Mouse (Mus musculus) spleen, adult 18-20 months (tissue): ENCODE measurements around the gene Olfr1371.

Experiments
- DNase-seq, 2 experiments: peaks; one replicate each; pipeline ENCODE4 v3.0.0; 2022; ENCODE audit warnings: mixed read lengths in 2 of 2

Gene Olfr1371

GRCm38 (mm10) chr11:52213887-52214286 is at the start of gene Olfr1371:
Olfr1371 (minus strand) TSS chr11:52213987.
- no peak for DNase-seq

DNA sequence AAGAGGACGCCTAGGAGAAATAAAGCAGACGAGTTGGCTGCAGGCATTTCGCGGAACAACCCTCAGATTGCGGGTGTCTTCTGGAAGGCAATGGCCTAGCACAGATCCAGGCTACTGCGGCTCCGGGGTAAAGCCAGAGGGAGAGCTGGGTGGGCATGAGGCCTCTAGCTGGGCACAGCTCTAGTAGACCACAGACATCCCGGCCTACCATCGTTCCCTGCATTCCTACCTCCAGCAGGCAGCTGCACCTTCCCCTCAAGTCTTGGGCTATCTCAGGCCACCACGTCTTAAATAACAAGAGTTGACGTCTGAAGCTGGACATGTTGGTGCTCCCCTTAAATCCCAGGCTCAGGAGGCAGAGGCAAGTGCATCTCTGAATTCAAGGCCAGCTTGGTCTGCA is 48.6 kb upstream of the Olfr1371 start:
- DNase-seq: peak in 1 of 2 experiments; percentile 3

DNA sequence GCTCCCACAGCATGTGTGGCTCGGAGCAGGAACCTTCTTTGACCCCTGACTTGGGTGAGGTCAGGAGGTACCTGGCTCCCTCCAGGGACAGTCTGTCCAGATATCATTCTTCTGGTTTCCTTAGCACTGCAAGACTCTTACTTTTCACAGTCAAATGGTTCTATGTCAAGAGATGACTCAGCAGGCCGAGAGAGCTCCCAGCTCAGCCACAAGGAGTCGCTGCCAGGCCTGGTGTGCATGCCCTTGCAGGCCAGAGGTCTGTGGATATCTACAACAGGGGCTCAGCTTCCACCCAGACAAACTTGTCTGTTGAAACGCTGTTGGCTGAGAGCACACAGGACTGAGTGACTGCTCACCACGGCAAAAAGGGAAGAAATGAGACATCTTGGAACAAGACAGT is 48.1 kb upstream of the Olfr1371 start:
- peak in 1 of 2 experiments; percentile 28 for DNase-seq

- DNase-seq: no peak
Observed at GRCm38 (mm10) chr11:52260878-52261277, 47.1 kb upstream of the Olfr1371 start.

DNA sequence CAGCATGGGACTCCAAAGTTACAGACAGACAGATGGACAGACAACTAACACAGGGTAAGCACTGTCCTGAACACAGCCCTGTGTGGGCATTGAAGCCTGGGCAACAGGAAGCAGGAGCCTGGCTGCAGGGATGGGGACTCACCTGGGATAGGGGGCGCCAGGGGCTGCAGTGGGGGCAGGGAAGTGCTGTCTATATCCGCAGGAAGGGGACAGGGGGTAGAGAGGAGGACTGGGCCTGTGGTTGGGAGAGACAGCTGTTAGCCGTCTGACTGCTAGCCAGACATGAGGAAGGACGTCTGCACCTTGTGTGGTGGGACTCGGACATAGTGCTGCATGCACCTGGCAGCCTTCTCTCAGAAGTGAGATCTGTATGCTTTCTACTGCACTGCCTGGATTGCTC is 44.9 kb upstream of the Olfr1371 start:
- DNase-seq: no peak

DNA sequence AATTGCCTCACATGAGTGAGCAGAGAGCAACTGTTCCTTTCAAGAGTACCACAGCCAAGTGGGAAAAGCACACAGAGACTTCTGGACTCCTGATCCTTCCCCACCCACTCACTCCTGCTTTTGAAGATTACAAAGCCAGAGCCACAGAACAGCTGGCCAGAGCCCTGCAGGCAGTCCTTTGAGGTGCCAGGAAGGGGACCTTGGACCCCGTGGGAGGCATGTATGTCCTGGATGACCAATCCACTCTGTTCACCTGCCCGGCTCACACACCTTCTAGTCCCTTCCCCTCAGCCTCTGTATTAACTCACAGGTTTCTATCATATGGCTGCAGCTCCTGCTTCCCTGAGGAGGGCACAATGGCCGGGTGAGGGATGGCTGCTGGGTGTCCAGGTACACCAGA is 43.6 kb upstream of the Olfr1371 start:
- no peak for DNase-seq

DNA sequence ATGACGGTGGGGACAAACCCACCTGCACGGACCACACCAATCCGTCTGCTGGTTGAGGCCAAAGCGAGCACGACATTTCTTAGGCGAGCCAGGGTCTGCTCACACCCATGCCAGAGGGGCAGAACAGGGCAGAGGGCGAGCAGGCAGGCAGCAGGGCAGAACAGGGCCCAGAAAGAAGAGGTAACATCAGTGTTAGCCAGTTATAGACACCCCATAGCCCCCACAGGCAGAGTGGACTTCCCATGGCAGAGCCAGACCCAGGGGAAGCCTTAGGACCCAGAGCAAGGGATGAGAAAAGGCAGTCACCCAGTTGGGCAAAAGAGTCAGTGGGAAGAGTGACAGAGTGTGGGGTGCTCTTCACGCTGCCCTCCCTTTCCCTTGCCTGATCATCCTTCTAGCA is 41.3 kb upstream of the Olfr1371 start:
- DNase-seq: no peak

- DNase-seq: peak in 1 of 2 experiments; percentile 37
Observed at GRCm38 (mm10) chr11:52253674-52254375, 40.0 kb upstream of the Olfr1371 start.

DNA sequence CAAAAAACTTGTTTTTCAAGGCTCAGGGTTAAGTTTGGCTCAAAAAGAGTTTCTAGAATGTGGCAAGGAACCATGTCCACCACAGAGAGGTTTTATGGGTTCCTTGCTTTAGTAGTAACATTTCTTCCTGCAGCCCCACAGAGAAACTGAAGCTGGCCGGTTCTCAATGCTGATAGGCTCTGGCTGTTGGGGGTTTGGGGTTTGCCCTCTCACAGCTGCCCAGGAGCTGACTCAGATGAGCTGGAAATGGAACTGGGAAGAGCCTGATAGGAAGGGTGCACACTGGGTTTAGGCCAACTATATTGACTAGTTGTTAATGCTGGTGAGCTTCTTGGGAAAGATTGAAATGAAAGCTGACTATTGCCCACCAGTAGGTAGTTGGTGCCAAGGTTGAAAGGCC is 38.9 kb upstream of the Olfr1371 start:
- DNase-seq: no peak

GRCm38 (mm10) chr11:52251770-52252169 is 38.0 kb upstream of the Olfr1371 start:
- DNase-seq: no peak

DNA sequence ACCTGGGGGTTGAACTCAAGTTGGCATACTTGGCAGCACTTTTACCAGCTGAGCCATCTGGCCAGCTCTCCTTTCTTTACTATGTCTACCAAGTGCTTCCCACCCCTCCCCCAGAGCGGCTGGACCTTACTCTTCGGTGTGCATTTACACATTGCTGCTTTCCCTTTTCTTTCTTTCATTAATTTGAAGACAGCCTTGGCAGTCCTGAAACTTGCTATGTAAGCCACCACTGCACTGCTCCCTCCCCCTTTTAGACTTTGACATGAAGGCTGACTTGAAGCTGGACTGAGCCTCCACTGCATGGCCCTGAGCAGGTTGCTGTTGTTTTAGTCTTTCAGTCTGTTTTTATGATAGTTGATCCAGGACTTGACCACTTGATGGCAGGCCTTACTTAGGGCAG is 35.7 kb upstream of the Olfr1371 start:
- DNase-seq: no peak

- DNase-seq: no peak
Observed at GRCm38 (mm10) chr11:52240898-52241542, 27.2 kb upstream of the Olfr1371 start.

DNA sequence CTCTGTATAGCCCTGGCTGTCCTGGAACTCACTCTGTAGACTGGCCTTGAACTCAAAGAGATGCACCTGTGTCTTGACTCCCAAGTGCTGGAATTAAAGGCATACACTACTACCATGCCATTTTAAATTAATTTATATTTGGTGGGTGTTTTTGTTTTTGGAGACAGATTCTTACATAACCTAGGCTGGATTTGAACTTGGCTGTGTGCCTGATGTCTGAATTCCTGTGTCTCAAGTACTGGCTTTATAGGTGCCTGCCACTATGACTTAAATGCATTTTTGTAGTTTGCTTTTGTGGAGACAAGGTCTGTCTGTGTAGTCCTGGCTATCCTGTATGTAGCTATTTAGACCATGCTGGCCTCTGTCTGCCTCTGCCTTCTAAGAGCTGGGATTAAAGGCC is 20.7 kb upstream of the Olfr1371 start:
- no peak for DNase-seq

GRCm38 (mm10) chr11:52233906-52234305 is 20.1 kb upstream of the Olfr1371 start:
- DNase-seq: no peak

- DNase-seq: no peak
Observed at GRCm38 (mm10) chr11:52233043-52233653, 19.4 kb upstream of the Olfr1371 start.

- DNase-seq: peak; percentile 86 to 93
Observed at GRCm38 (mm10) chr11:52231606-52232541, 18.1 kb upstream of the Olfr1371 start, which contains the start of gene Skp1a. Skp1a (plus strand) TSS chr11:52231995.

DNA sequence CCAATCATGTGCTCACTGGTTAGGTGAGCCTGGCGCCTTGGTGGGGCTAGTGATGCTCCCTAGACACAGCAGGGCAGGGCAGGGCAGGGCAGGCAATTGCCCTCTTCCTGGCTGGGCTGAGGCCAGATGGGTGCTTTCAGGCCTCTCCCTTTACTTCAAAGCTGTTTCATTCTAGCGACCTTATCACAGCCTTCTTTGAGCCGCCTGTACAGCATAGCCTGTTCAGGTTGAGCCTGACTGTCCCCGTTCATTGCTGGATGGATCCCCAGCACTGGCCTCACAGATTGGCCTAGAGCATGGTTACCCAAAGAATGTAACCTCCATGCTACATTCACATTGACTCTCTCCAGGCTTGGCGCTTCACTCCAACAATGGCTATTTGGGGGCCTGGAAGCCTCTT is 16.9 kb upstream of the Olfr1371 start:
- no peak for DNase-seq

- no peak for DNase-seq
Observed at GRCm38 (mm10) chr11:52228722-52229448, 15.1 kb upstream of the Olfr1371 start.

- DNase-seq: no peak
Observed at GRCm38 (mm10) chr11:52227466-52228226, 13.9 kb upstream of the Olfr1371 start.

GRCm38 (mm10) chr11:52227053-52227452 is 13.3 kb upstream of the Olfr1371 start:
- DNase-seq: no peak

DNA sequence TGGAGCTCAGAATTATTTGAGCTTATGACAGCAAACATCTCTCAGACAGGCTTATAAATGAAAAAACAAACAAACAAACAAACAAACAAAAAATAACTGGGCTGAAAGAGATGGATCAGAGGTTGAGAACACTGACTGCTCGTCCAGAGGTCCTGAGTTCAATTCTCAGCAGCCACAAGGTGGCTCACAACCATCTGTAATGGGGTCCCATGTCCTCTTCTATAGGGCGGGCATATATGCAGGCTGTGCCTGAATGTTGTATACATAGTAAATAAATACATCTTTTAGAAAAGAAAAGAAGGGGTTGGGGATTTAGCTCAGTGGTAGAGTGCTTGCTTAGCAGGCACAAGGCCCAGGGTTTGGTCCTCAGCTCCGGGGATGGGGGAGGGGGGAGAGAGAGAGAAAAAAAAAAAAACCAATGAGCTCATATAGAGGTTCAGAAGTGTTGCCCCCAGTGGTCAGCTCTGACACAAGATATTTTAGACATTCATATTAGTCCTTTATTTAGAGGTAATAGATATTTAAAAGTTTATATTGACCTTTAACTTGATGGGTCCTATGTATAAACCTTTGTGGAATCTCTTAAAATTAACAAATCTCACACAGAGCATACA is 12.3 kb upstream of the Olfr1371 start:
- no peak for DNase-seq
